Mouse (Mus musculus): Measurements from ENCODE around the gene Plscr4. TPM values are rescaled to one million over a fixed set of nuclear protein-coding genes. Genes with fewer than 3 reads are reported as not detected.

Plscr4 gene
- total and polyA plus RNA-seq, 3 experiments = not detected

GRCm38 (mm10) chr9:92441468-92441867, 15.7 kb upstream of the Plscr4 start:
- no peaks in the 10 kb centered on the region for H3K9me3 ChIP-seq (replicated peaks; ENCODE audit: insufficient read depth, low read length)
- TF ChIP-seq UBTF (IDR thresholded peaks at IDR 0.05; ENCODE audit: borderline replicate concordance, insufficient read depth, low read depth, low read length) = no peak
- no peak for TF ChIP-seq TAL1 (IDR thresholded peaks at IDR 0.05; ENCODE audit: low read length)
- TF ChIP-seq POLR2AphosphoS5 (IDR thresholded peaks at IDR 0.05; ENCODE audit: borderline replicate concordance, low read depth, low read length) = no peak
- no peak for TF ChIP-seq USF2 (IDR thresholded peaks at IDR 0.05; ENCODE audit: borderline replicate concordance in 1 of 2, insufficient read depth in 1 of 2, low read depth in 1 of 2, low read length in 2 of 2)
- DNase-seq (ENCODE audit: low read depth, low spot score) = peak; percentile 7
- H3K27ac ChIP-seq (ENCODE audit: control insufficient read depth, low read depth, low read length) = no peak overlapping the region
- no peaks in the 10 kb centered on the region for H3K79me2 ChIP-seq (ENCODE audit: control insufficient read depth, insufficient read depth, low read length, poor library complexity)
- H3K27me3 ChIP-seq (ENCODE audit: control insufficient read depth in 1 of 2, insufficient read depth in 2 of 2, low read length in 2 of 2) = peaks cover 0 to 6% of the 10 kb centered on the region in 2 experiments; a peak in 1 of 4 replicates
- no peaks in the 10 kb centered on the region for H3K36me3 ChIP-seq (ENCODE audit: control insufficient read depth in 1 of 2, insufficient read depth in 2 of 2, low read length in 2 of 2)
- H3K4me1 ChIP-seq (ENCODE audit: control insufficient read depth in 1 of 2, insufficient read depth in 2 of 2, low read length in 2 of 2) = no peaks in the 10 kb centered on the region; a peak in 1 of 4 replicates
- no peak overlapping the region for H3K9ac ChIP-seq (ENCODE audit: control insufficient read depth, low read depth, low read length, poor library complexity, severe bottlenecking)
- H3K4me3 ChIP-seq (ENCODE audit: control insufficient read depth in 1 of 2, insufficient read depth in 1 of 2, low read depth in 2 of 2, low read length in 2 of 2) = peak overlapping the region; percentile 27 to 51; a peak in 3 of 4 replicates

DNA sequence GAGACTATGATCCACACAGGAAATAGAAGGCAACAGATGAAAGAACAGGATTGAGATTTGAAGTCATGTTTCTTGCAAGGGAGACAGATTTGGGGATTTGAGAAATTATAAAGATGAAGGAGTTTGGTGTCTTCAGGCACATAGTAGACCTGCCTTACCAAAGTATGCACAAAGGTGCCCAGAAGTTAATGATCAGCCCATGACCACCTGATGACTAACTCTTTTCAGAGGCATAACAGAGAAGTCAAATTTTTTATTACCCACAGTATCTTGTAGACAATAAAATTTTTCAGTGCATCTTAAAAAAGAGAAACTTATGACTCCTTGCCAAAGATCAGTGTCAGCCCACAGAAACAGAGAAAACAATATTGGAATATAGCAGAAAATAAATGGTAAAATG, 12.6 kb upstream of the Plscr4 start:
- Histone ChIP-seq H3K27ac (ENCODE audit: control insufficient read depth, low read depth, low read length) (no peak overlapping the region), H3K9me3 (replicated peaks; ENCODE audit: insufficient read depth, low read length) (no peaks in the 10 kb centered on the region), H3K4me1 (ENCODE audit: control insufficient read depth in 1 of 2, insufficient read depth in 2 of 2, low read length in 2 of 2) (no peaks in the 10 kb centered on the region; a peak in 1 of 4 replicates), H3K4me3 (ENCODE audit: control insufficient read depth in 1 of 2, insufficient read depth in 1 of 2, low read depth in 2 of 2, low read length in 2 of 2) (no peak overlapping the region), H3K27me3 (ENCODE audit: control insufficient read depth in 1 of 2, insufficient read depth in 2 of 2, low read length in 2 of 2) (peaks cover 0 to 6% of the 10 kb centered on the region in 2 experiments; a peak in 1 of 4 replicates), H3K9ac (ENCODE audit: control insufficient read depth, low read depth, low read length, poor library complexity, severe bottlenecking) (no peak overlapping the region), H3K36me3 (ENCODE audit: control insufficient read depth in 1 of 2, insufficient read depth in 2 of 2, low read length in 2 of 2) (no peaks in the 10 kb centered on the region), H3K79me2 (ENCODE audit: control insufficient read depth, insufficient read depth, low read length, poor library complexity) (no peaks in the 10 kb centered on the region)
- DNase-seq (ENCODE audit: low read depth, low spot score) = no peak
- TF ChIP-seq MEF2A (IDR thresholded peaks at IDR 0.05; ENCODE audit: extremely low read depth, insufficient replicate concordance, low read depth, low read length, poor library complexity, severe bottlenecking) (no peak), NELFE (IDR thresholded peaks at IDR 0.05; ENCODE audit: low read depth, low read length) (no peak), JUND (IDR thresholded peaks at IDR 0.05; ENCODE audit: low read depth, low read length) (no peak), MAFK (IDR thresholded peaks at IDR 0.05; ENCODE audit: borderline replicate concordance, low read depth, low read length) (no peak), ZNF384 (IDR thresholded peaks at IDR 0.05; ENCODE audit: low read depth, low read length) (no peak)

GRCm38 (mm10) chr9:92456605-92457004, 568 bp upstream of the Plscr4 start:
- H3K27ac ChIP-seq (ENCODE audit: control insufficient read depth, low read depth, low read length) = no peak overlapping the region
- no peaks in the 10 kb centered on the region for H3K79me2 ChIP-seq (ENCODE audit: control insufficient read depth, insufficient read depth, low read length, poor library complexity)
- DNase-seq (ENCODE audit: low read depth, low spot score) = no peak
- H3K36me3 ChIP-seq (ENCODE audit: control insufficient read depth in 1 of 2, insufficient read depth in 2 of 2, low read length in 2 of 2) = no peaks in the 10 kb centered on the region
- H3K9me3 ChIP-seq (replicated peaks; ENCODE audit: insufficient read depth, low read length) = no peaks in the 10 kb centered on the region
- H3K9ac ChIP-seq (ENCODE audit: control insufficient read depth, low read depth, low read length, poor library complexity, severe bottlenecking) = no peak overlapping the region
- no peak for TF ChIP-seq TBP (IDR thresholded peaks at IDR 0.05; ENCODE audit: low read depth, low read length)
- no peak for TF ChIP-seq MAZ (IDR thresholded peaks at IDR 0.05; ENCODE audit: low read depth, low read length)
- no peak for TF ChIP-seq USF1 (IDR thresholded peaks at IDR 0.05; ENCODE audit: low read depth, low read length)
- TF ChIP-seq RCOR1 (IDR thresholded peaks at IDR 0.05; ENCODE audit: low read depth, low read length) = no peak
- TF ChIP-seq GABPA (IDR thresholded peaks at IDR 0.05; ENCODE audit: low read depth, low read length) = no peak
- TF ChIP-seq POLR2A (IDR thresholded peaks at IDR 0.05; ENCODE audit: control insufficient read depth in 1 of 2, insufficient read depth in 1 of 2, low read depth in 1 of 2, low read length in 2 of 2, poor library complexity in 1 of 2) = no peak
- TF ChIP-seq MYC (IDR thresholded peaks at IDR 0.05; ENCODE audit: low read depth, low read length) = no peak
- TF ChIP-seq MAFK (IDR thresholded peaks at IDR 0.05; ENCODE audit: borderline replicate concordance, low read depth, low read length) = no peak
- TF ChIP-seq CHD2 (IDR thresholded peaks at IDR 0.05; ENCODE audit: low read length) = no peak
- no peaks in the 10 kb centered on the region; a peak in 1 of 4 replicates for H3K27me3 ChIP-seq (ENCODE audit: control insufficient read depth in 1 of 2, insufficient read depth in 2 of 2, low read length in 2 of 2)
- H3K4me3 ChIP-seq (ENCODE audit: control insufficient read depth in 1 of 2, insufficient read depth in 1 of 2, low read depth in 2 of 2, low read length in 2 of 2) = no peak overlapping the region
- H3K4me1 ChIP-seq (ENCODE audit: control insufficient read depth in 1 of 2, insufficient read depth in 2 of 2, low read length in 2 of 2) = no peaks in the 10 kb centered on the region
